Mouse (Mus musculus): Measurements from ENCODE around the gene Ift81. TPM values are rescaled to one million over a fixed set of nuclear protein-coding genes. Genes with fewer than 3 reads are reported as not detected.

The Ift81 gene
- polyA plus RNA-seq (2012; rRNA removed; ENCODE audit: low replicate concordance), result 2.4 and 8.1 TPM in 2 replicates

DNA sequence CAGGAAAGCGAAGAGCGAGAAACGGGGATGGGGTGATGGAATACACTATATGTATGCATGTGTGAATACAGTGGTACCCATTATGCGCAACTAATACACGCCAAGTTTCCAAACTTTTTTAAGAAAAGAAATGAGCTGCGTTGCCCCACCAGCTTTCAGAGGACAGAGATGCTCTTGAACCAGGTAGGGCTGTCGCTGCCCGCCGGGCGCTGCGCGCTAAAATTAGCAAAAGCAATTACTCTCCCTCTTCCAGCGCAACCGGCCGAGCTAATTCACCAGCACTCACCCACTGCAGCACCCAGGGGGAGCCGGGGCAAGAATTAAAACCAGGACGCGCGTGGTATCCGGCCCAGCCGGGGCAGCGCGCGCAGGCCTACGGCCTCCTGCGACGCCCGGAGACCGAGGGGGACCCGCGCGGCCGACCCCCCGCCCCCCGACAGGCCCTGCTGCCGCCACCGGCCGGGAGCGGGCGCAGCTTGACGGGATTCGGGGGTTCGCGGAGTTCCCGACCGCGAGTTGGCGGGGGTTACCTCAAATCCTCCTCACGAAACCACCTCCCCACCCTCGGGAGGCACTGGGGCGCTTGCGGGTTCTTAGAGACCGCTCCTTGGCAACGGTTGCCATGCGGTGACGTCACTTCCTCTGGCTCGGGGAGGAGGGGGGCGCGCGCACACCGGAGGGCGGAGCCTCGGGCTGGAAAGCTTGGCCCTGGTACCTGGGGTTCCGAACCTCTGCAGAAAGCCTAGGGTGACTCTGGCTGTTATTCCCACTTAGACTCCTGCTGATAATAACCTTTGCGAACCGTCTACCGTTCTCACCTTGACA lies at the start of gene Ift81:
TSS of gene Ift81 (minus strand) at position 611 of the 825 bp plus-strand sequence.

GRCm38 (mm10) chr5:122643701-122644100 lies 29.4 kb upstream of the Ift81 start, which contains the start of gene P2rx7:
Gene P2rx7 (plus strand): TSS chr5:122643911.

DNA sequence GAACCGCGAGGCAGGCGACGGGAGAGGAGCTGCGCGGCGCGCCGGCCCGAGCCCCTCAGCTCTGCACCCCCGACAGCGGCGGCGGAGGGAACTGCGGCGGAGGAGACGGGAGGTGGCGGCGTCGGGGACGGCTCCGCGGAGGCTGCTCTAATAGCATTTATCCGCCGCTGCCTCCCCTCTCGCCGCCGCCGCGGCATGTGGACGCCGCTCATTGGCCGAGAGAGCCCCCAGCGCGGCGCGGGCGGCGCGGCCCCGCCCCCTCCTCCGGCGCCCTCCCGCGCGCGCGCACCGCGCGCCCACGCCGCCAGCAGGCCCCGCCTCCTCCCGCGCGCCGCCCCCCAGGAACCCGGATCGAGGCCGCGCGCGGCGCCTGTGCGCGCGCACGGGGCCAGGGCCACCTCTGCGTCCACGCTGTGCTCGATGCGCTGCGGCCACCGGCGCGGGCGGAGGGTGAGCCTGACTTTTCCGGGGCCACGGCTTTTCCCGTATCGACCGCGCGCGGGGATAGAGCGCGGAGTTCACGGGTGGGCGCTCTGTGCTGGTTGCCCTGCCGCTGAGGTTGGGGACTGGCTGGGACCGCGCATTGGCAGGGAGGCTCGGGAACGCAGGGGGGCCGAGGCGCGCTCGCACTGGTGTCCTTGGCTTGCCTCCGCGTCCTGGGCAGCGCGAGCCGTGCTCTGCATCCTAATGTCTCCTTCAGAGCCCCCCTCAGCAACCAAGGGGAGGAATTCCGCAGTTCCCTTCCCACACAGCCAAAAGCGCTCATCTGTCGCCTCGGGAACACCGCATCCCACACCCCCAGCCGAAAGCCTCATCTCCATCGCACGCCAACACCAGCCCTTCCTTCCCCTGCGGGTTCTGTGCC lies 112.0 kb downstream of the Ift81 start, which contains the start of gene Atp2a2:
TSS of gene Atp2a2 (minus strand) at position 149 of the 865 bp plus-strand sequence.

Other genes starting within 250 kb of the Ift81 start
- 29.7 and 33.2 TPM in 2 replicates for gene Gpn3, start 242.6 kb downstream of the Ift81 start, polyA plus RNA-seq (2012; rRNA removed; ENCODE audit: low replicate concordance)
- 22.4 and 36.7 TPM in 2 replicates for gene Fam216a, start 242.2 kb downstream of the Ift81 start, polyA plus RNA-seq (2012; rRNA removed; ENCODE audit: low replicate concordance)
- 193 and 211 TPM in 2 replicates for gene Arpc3, start 222.6 kb downstream of the Ift81 start, polyA plus RNA-seq (2012; rRNA removed; ENCODE audit: low replicate concordance)
- 23.4 and 36.1 TPM in 2 replicates for gene Anapc7, start 192.8 kb downstream of the Ift81 start, polyA plus RNA-seq (2012; rRNA removed; ENCODE audit: low replicate concordance)
- 54.7 and 115 TPM in 2 replicates for gene Atp2a2, start 112.3 kb downstream of the Ift81 start, polyA plus RNA-seq (2012; rRNA removed; ENCODE audit: low replicate concordance)
- 33.2 and 63.8 TPM in 2 replicates for gene P2rx7, start 29.4 kb upstream of the Ift81 start, polyA plus RNA-seq (2012; rRNA removed; ENCODE audit: low replicate concordance)
- gene P2rx4, start 93.0 kb upstream of the Ift81 start, polyA plus RNA-seq (2012; rRNA removed; ENCODE audit: low replicate concordance), result 88.7 and 101 TPM in 2 replicates
- gene Camkk2, start 164.9 kb upstream of the Ift81 start, polyA plus RNA-seq (2012; rRNA removed; ENCODE audit: low replicate concordance), result 24.4 and 42.6 TPM in 2 replicates
- gene Anapc5, start 206.8 kb upstream of the Ift81 start, polyA plus RNA-seq (2012; rRNA removed; ENCODE audit: low replicate concordance), result 373 and 628 TPM in 2 replicates
- gene Rnf34, start 235.5 kb upstream of the Ift81 start, polyA plus RNA-seq (2012; rRNA removed; ENCODE audit: low replicate concordance), result 7.6 and 15.4 TPM in 2 replicates